ENCODE assay signal across 8 mouse cellular contexts in the genomic region with DNA sequence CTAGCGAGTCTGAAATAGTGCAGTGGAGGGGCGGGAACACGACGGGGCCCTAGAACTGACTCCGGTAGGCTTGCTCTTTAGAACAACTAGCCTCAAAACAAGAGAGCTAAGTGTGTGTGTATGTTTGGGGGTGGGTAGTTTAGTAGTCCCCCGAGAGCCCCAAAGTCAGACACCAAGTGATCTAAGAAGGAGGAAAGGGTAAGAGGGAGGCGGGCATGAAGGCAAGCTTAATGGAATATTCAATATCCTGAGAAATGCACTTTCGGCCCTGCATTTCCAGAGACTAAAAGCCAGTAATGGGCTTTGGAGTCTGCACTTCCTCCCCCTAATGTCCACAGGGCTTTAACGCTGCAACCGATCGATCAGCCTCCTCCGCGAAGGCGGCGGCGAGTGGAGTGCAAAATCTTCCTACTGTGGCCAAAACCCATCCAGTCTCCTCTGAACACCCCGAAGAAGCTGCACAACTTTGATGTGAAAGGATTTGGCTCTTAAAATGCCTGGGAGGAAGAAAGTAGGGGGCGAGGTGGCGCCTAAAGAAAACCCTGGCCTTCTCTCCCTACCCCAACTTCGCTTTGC. TPM values are rescaled to one million over a fixed set of nuclear protein-coding genes. Genes with fewer than 3 reads are reported as not detected.
DNase-seq lines count a peak whose midpoint lies in the region; ATAC-seq and TF ChIP-seq lines count a peak whose summit lies in the region.

No protein-coding gene starts in this region.

- no peak for ATAC-seq in heart, embryonic 16.5 days (replicated peaks; ENCODE audit: extremely low read depth, insufficient read depth, low FRiP score)
- no peak for ATAC-seq in limb, embryonic 15.5 days (ENCODE audit: insufficient number of reproducible peaks, low FRiP score, low TSS enrichment, low read depth)
- ATAC-seq in stomach, embryonic 14.5 days (ENCODE audit: insufficient number of reproducible peaks, insufficient read depth, low FRiP score, low read depth), result no peak

- WGBS in spleen, adult 2 months, result 29% methylated on average over 20 of the region's 20 CpGs
- 8% methylated on average over 20 of the region's 20 CpGs for WGBS in heart, embryonic 16.5 days
- 10% methylated on average over 20 of the region's 20 CpGs for WGBS in limb, embryonic 15.5 days
- WGBS in stomach, embryonic 14.5 days, result 11% methylated on average over 20 of the region's 20 CpGs

- peak overlapping the region; percentile 83 for H3K9ac ChIP-seq in heart, embryonic 16.5 days (ENCODE audit: low read length)
- no peak overlapping the region for H3K9ac ChIP-seq in limb, embryonic 15.5 days
- H3K9ac ChIP-seq in stomach, embryonic 14.5 days (replicated peaks; ENCODE audit: low read depth, low read length), result peak overlapping the region; percentile 38; the same call in 1 of the 2 replicates

- H3K36me3 ChIP-seq in spleen, adult 2 months (ENCODE audit: control insufficient read depth, insufficient read depth, low read length), result no peaks in the 10 kb centered on the region
- H3K36me3 ChIP-seq in heart, embryonic 16.5 days (ENCODE audit: control insufficient read depth, insufficient read depth), result no peaks in the 10 kb centered on the region
- no peaks in the 10 kb centered on the region for H3K36me3 ChIP-seq in limb, embryonic 15.5 days
- H3K36me3 ChIP-seq in stomach, embryonic 14.5 days (ENCODE audit: control insufficient read depth, insufficient read depth, low read length), result no peaks in the 10 kb centered on the region

- H3K4me3 ChIP-seq in spleen, adult 2 months (ENCODE audit: extremely low read depth, insufficient read depth, insufficient read length), result peak overlapping the region; percentile 48; the same call in 1 of the 2 replicates
- peak overlapping the region; percentile 85 for H3K4me3 ChIP-seq in heart, embryonic 16.5 days (ENCODE audit: low read length)
- H3K4me3 ChIP-seq in limb, embryonic 15.5 days, result peak overlapping the region; percentile 54
- peak overlapping the region; percentile 58 for H3K4me3 ChIP-seq in stomach, embryonic 14.5 days (ENCODE audit: low read depth, low read length)

- 0 out of 2 replicates have a peak overlapping the region, but pooled peaks have one; percentile 51 for H3K27ac ChIP-seq in spleen, adult 2 months (ENCODE audit: insufficient read depth, low read length)
- peak overlapping the region; percentile 94 for H3K27ac ChIP-seq in heart, embryonic 16.5 days (ENCODE audit: low read length)
- no peak overlapping the region for H3K27ac ChIP-seq in limb, embryonic 15.5 days
- peak overlapping the region; percentile 63; the same call in 1 of the 2 replicates for H3K27ac ChIP-seq in stomach, embryonic 14.5 days (ENCODE audit: low read length)

- H3K4me2 ChIP-seq in heart, embryonic 16.5 days (ENCODE audit: low read depth, low read length), result peak overlapping the region; percentile 71
- peak overlapping the region; percentile 93 for H3K4me2 ChIP-seq in limb, embryonic 15.5 days
- peak overlapping the region; percentile 97 for H3K4me2 ChIP-seq in stomach, embryonic 14.5 days (replicated peaks; ENCODE audit: low read depth, low read length)

- H3K9me3 ChIP-seq in heart, embryonic 16.5 days (replicated peaks; ENCODE audit: control insufficient read depth, low read length), result no peaks in the 10 kb centered on the region
- H3K9me3 ChIP-seq in limb, embryonic 15.5 days, result no peaks in the 10 kb centered on the region
- no peaks in the 10 kb centered on the region for H3K9me3 ChIP-seq in stomach, embryonic 14.5 days (ENCODE audit: control insufficient read depth, low read depth, low read length)

- no peak for TF ChIP-seq CTCF in spleen, adult 2 months (IDR thresholded peaks at IDR 0.05; ENCODE audit: extremely low read depth, insufficient read depth, insufficient read length, insufficient replicate concordance)

- DNase-seq in spleen, adult 2 months (ENCODE audit: low read depth in 1 of 2, low spot score in 2 of 2), result no peak
- DNase-seq in spleen, postnatal 4 days (ENCODE audit: low spot score in 2 of 2), result no peak
- DNase-seq in right cerebral cortex, postnatal 4 days, result no peak
- DNase-seq in urinary bladder, postnatal 4 days (ENCODE audit: low spot score in 2 of 2), result no peak
- DNase-seq in right cerebral cortex, postnatal 14 days, result no peak

- TF ChIP-seq POLR2A in spleen, adult 2 months (IDR thresholded peaks at IDR 0.05; ENCODE audit: low read depth, low read length), result no peak

- peaks cover 19% of the 10 kb centered on the region for H3K27me3 ChIP-seq in spleen, adult 2 months (ENCODE audit: control insufficient read depth, insufficient read depth, low read length)
- no peaks in the 10 kb centered on the region for H3K27me3 ChIP-seq in heart, embryonic 16.5 days (ENCODE audit: control insufficient read depth, insufficient read depth, low read length)
- H3K27me3 ChIP-seq in limb, embryonic 15.5 days, result peaks cover 54% of the 10 kb centered on the region
- H3K27me3 ChIP-seq in stomach, embryonic 14.5 days (ENCODE audit: control insufficient read depth, insufficient read depth, low read length), result no peaks in the 10 kb centered on the region

- H3K4me1 ChIP-seq in spleen, adult 2 months (ENCODE audit: control insufficient read depth, insufficient read depth, insufficient read length), result peaks cover 6% of the 10 kb centered on the region
- H3K4me1 ChIP-seq in heart, embryonic 16.5 days (ENCODE audit: control insufficient read depth, insufficient read depth, low read length), result peaks cover 6% of the 10 kb centered on the region; the same call in 1 of the 2 replicates
- H3K4me1 ChIP-seq in limb, embryonic 15.5 days, result peaks cover 27% of the 10 kb centered on the region
- H3K4me1 ChIP-seq in stomach, embryonic 14.5 days (ENCODE audit: control insufficient read depth, insufficient read depth, low read length), result peaks cover 12% of the 10 kb centered on the region

RNA-seq across cellular contexts. Expression of gene Prkg1, which starts 1.5 kb away (rescaled TPM):
- polyA plus RNA-seq in spleen, adult 2 months (2012; rRNA removed), result 0.33 and 0.61 TPM in 2 replicates
- polyA plus RNA-seq in heart, embryonic 16.5 days (2015; fragmentation: Nextera tagmentation; extraction: Ambion mirVana), result 6.5 and 6.8 TPM in 2 replicates
- 6.6 and 7.6 TPM in 2 replicates for polyA plus RNA-seq in limb, embryonic 15.5 days (2015; fragmentation: Nextera tagmentation; extraction: Ambion mirVana)
- polyA plus RNA-seq in stomach, embryonic 14.5 days (2014; fragmentation: Nextera tagmentation; extraction: Ambion mirVana), result 19.8 and 21.1 TPM in 2 replicates
